Mouse (Mus musculus) inflammation-experienced regulatory T-cells, adult 6 months (primary cell): Measurements from ENCODE around the gene Zc3h12d. TPM values are rescaled to one million over a fixed set of nuclear protein-coding genes. Genes with fewer than 3 reads are reported as not detected.

ENCODE experiments used
- ATAC-seq: one replicate; pipeline ENCODE4 v1.8.0; 2017
- polyA plus RNA-seq, 3 experiments: library from polyadenylated mRNA; unstranded; fragments of 100-300 nt; shearing (Covaris generic); gene quantifications; one replicate each; pipeline ENCODE4 v1.2.1; 2017

Gene Zc3h12d
- polyA plus RNA-seq = 10 to 100 TPM; 36.9 to 59.8 (median 48.1) TPM

DNA sequence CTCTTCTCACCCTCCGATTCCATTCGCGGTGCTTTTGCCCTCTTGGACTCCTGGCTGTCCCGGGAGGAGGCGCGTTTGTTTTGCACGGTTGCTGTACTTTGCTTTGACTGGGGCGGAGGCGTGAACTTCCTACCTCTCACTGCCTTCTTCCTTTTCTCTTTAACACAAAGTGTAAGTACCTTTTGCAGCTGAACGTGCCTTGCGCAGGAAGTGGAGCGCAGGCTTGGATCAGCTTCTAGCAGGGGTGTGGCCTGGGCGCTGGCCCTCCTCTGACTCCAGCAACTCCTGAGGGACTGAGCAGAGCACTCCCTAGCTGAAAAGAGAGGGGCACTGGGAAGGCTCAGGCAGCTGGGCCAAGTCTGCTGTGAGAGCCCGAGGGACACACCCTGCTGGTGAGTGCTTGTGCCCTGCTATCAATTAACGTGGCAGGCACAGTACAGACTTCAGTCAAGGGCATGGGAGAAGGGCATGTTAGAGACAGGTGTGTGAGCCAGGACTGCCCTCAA is at the start of gene Zc3h12d:
Gene Zc3h12d, plus strand, starts transcription at position 300 of the 506 bp plus-strand sequence.
- peak; percentile 85 for ATAC-seq

DNA sequence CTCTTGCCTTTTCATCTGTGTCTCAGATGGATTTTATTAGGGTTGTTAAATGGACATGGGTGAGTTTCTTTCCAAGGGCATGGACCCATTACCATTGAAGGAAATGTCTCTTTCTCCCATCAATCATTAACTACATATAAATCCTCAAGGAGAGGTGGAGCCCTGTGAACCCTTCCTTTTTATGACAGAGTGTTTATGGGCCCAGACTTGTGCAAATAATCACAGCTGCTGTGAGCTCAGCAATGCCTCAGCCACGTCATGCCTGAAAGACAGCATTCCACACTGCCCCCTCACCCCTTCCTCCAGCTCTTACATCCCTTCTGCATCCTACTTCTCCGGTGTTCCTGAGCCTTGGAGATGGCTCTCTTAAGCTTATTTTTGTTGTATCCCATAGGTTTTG is 45.0 kb upstream of the Zc3h12d start:
- ATAC-seq = no peak

DNA sequence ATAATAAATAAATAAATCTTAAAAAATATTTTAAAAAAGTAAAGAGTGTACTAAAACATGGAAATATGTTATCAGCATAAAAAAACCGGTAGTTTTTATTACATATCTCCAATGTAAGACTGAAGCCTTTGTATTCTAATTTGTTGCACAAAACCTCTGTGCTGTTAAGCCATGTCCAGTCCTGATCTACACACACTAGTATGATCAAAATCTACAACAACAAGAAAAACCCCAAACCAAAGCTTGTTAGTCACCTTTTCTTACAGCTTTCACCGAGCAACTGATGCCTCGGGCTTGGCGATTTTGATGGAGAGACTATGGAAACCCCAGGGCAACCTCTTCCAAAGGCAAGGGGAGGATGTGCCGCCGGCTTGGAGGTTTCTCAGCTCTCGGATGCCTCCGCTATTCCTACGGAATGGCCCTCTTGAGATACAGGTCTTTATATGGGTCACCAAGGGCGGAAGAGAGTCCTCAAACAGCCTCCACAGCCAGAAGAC is 40.0 kb upstream of the Zc3h12d start:
- peak; percentile 70 for ATAC-seq

- peak; percentile 88 for ATAC-seq
These were observed 39.4 kb upstream of the Zc3h12d start, which contains the start of the genes Ginm1 and Ppil4 for GRCm38 (mm10) chr10:7792751-7793385. Gene Ginm1, minus strand, starts transcription at chr10:7792824. Gene Ppil4, plus strand, starts transcription at chr10:7792891.

GRCm38 (mm10) chr10:7801258-7801657 is 31.0 kb upstream of the Zc3h12d start:
- ATAC-seq = no peak

DNA sequence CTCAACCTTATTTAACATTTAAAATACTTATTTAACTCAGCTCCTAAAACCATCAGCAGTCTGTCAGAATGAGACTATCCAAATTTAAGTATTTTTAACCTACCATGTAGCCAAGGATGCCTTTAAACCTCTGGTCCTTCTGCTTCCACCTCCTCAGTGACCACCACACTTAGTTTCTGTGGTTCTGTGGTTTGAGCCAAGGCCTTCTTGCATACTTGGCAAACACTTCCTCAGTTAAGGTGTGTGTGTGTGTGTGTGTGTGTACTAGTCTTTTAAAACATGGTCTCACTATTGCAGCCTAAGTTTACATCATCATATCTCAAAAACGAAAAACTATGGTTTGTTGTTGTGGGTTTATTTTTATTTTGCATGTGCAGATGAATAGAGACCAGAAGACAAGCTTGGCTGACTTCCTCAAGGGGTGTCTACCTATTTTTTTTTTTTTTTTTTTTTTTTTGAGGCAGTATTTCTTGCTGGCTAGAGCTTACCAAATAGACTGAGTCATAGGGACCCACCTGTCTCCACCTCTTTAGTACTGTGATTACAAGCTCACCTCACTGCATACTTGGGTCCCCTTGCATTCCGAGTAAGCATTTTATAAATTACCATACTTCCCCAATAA is 29.6 kb upstream of the Zc3h12d start:
- no peak for ATAC-seq

GRCm38 (mm10) chr10:7809937-7810336 is 22.3 kb upstream of the Zc3h12d start:
- peak; percentile 89 for ATAC-seq

- peak; percentile 55 for ATAC-seq
These were observed 15.8 kb upstream of the Zc3h12d start for GRCm38 (mm10) chr10:7816476-7816875.

DNA sequence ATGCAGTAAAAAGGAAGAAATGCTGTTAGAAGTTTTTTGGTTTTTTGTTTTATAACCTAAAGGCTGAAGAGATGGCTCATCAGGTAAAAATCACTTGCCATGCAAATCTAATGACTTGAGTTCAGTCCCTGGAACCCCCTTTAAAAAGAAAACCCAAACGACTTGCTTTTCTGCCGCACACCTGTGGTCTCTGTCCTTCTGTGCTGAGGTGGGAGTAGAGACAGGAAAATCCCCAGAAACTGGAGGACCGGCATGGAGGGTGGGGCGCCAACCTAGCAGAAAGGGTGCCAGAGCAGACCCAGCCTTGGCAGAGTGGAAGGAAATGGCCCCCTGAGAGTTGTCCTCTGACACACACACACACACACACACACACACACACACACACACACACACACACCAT is 13.6 kb upstream of the Zc3h12d start:
- ATAC-seq = peak; percentile 15

- no peak for ATAC-seq
These were observed 13.1 kb upstream of the Zc3h12d start for GRCm38 (mm10) chr10:7819156-7819555.

GRCm38 (mm10) chr10:7819603-7820002 is 12.7 kb upstream of the Zc3h12d start:
- peak; percentile 38 for ATAC-seq

- ATAC-seq = no peak
These were observed 12.1 kb upstream of the Zc3h12d start for GRCm38 (mm10) chr10:7820171-7820570.

DNA sequence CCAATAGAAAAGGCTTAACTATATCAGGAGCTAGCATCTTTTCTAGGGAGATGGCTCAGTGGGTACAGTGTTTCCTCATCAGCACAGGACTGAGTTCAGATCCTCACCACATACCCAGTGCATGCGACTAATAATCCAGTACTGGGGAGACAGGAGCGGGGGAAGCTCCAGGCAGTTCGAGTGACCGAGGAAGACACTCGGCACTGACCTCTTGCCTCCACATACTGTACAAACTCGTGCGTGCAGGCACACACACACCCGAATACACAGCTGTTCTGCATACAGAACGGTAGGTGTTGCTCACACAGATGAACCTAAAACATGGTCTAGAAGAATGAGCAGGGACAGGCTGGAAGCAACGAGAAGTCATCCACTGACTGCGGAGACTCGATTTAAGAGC is 10.3 kb upstream of the Zc3h12d start:
- no peak for ATAC-seq

DNA sequence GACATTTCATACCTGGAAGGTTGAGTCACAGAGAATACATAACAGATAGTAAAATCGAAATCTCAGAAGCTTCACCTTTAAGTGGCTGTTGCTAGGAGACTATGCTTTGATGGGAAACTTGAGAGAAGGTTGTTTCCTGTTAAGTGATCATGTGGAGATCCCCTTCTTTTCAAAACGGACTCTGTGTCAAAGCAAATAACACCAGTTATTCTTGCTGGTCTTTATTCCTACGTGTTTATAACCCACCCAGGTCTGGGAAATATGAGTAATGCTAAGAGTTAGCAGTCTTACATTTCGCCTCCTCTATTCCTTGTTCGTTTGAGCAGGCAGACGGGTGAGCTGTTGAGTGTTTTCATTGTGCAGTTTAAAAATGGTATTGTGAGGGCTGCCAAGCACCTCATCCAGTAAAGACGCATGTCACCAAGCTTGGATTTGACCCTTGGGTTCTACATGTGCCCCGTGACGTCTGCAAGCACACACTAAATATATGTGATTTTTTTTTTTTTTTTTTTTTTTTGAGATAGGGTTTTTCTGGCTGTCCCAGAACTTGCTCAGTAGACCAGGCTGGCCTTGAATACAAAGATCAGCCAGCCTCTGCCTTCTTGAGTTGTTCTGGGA is 7.5 kb upstream of the Zc3h12d start:
- peak; percentile 92 for ATAC-seq

DNA sequence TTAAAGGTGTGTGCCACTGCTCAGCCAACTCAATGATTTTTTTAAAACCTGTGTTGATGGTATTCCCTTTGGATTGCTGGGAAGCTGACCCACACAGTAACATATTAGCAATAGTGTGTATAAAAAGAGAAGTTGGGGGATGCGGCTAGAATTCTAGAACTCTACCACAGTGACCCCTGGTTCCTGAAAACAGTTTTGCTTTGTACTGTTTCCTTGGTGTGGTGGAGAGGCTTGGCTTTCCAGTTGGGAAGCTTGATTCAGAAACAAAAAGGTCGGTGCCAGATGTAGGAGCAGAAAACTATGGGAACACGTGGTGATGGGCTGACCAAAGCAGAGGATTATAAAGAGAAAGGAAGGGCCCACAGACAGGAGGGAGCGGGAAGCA is 7.0 kb upstream of the Zc3h12d start:
- ATAC-seq = no peak

GRCm38 (mm10) chr10:7826106-7826505 is 6.2 kb upstream of the Zc3h12d start:
- peak; percentile 44 for ATAC-seq

- no peak for ATAC-seq
These were observed 1.3 kb downstream of the Zc3h12d start for GRCm38 (mm10) chr10:7833377-7834165.

DNA sequence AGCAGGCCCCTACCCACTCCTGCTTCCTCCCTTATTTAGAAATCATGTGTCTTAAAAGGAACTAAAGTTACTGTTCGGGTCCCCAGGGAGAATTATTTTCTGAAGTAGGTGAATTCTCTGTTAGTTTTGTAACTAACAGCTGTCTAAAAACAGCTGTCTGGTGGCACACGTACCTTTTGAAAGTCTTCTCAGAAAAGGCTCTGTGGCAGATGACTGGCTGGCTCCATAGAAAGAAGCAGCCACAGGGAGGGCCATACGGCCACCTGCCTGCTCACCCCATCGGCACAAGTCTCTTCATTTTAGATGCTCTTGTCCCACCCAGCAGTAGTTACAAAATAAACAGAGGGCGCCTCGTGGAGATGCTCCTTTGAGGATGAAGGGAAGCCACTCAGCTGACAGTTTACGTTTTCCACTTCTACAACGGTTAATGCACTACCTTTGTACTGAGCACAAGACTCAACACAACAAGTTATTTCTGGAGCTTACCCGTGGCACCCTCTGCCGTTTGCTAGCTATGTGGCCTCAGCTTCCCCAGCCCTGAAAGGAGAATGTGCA is 2.5 kb downstream of the Zc3h12d start:
- no peak for ATAC-seq

DNA sequence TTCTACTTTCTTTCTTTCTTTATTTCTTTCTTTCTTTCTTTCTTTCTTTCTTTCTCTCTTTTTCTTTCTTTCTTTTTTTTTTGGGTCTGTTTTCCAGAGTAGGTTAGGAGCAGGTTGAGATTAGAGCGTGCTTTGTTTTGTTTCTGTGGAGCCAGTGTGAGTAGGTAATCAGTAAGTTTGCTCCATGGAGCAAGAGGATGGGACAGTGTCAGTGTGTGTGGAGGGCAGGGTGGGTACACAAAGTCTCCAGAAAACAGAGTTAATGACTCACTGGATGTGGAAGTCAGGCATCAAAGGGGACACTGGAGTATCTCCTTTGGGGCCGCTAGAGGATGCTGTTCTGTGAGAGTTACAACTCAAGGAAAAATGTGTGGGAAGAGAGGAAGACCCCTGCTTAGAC is 4.6 kb downstream of the Zc3h12d start:
- no peak for ATAC-seq

GRCm38 (mm10) chr10:7837446-7837845 is 5.2 kb downstream of the Zc3h12d start:
- ATAC-seq = no peak

DNA sequence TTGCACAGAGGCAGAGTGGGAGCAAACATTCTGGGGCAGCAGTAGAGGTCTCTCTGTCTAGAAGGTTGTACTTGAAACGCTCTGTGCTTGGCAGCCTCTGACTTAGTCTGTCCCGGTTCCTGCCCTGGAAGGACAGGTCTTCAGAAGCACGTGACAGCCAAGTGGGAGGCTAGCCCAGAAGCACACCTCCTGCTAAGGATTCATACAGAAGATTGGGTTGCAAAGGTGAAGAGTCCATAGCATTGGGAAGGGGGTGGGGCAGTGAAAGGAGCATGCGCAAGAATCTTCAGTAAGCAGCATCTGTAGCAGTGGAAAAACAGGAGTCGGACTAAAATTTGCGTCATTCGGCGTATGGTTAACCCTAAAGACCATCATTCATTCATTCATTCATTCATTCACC is 5.8 kb downstream of the Zc3h12d start:
- peak; percentile 2 for ATAC-seq

DNA sequence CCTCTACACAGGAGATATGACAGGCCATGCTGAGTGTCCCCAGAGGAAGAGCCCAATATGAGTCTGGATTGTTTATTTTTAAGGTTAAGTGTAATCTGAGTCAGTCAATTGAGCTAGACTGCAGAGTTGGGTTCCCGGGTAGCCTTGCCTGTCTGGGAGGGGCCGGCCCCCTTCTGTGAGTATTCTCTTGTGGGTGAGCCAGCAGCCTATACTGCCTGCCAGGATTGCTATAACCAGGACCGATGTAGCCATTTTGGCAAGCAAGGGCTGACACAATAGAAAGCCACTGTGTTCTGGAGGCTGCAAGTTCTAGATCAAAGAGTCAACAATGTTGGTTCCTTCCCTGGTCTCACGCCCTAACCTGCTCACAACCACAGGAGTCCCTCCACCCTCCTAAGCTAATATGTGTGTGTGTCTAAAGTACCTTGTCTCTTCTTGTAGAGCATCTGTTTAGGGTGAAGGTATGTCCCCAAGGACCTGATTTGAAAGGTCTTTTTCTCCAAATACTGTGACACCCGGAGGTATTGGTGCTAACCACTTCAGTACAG is 6.7 kb downstream of the Zc3h12d start:
- peak; percentile 15 for ATAC-seq
